Mouse (Mus musculus) liver, embryonic 16.5 days (tissue): ENCODE data around the gene Dscam. TPM values are rescaled to one million over a fixed set of nuclear protein-coding genes. Genes with fewer than 3 reads are reported as not detected.
"Not testable (repeated sequence)": the region's sequence is repeated elsewhere in the genome, so short reads cannot be mapped to it uniquely, and the experiment has no call there.

ENCODE experiments used
- ATAC-seq: fragments of 200-750 bp; cut with Nextera tagmentation; 2 replicates; pipeline ENCODE4 v1.8.0; 2017; ENCODE audit warnings: low read depth, mild to moderate bottlenecking, moderate number of reproducible peaks, moderate library complexity
- H3K27ac ChIP-seq: fragments of 300-500 bp; sonication (generic); 2 replicates; pipeline ENCODE4 v1.5.1; 2014; ENCODE audit warnings: mild to moderate bottlenecking, low read length
- H3K27me3 ChIP-seq: fragments of 300-500 bp; sonication (generic); 2 replicates; pipeline ENCODE4 v1.6.1; 2014; ENCODE audit warnings: low read depth, low read length, mixed read lengths; ENCODE audit not compliant: control insufficient read depth, insufficient read depth
- H3K36me3 ChIP-seq: fragments of 300-500 bp; sonication (generic); 2 replicates; pipeline ENCODE4 v1.6.1; 2014; ENCODE audit warnings: mild to moderate bottlenecking; ENCODE audit not compliant: control insufficient read depth, insufficient read depth
- H3K4me1 ChIP-seq: fragments of 300-500 bp; sonication (generic); 2 replicates; pipeline ENCODE4 v1.6.1; 2014; ENCODE audit warnings: low read depth, low read length, mixed read lengths; ENCODE audit not compliant: control insufficient read depth
- H3K4me2 ChIP-seq: fragments of 300-500 bp; sonication (generic); 2 replicates; pipeline ENCODE4 v1.6.1; 2014; ENCODE audit warnings: low read depth, low read length, mixed read lengths
- H3K4me3 ChIP-seq: fragments of 300-500 bp; sonication (generic); 2 replicates; pipeline ENCODE4 v1.5.1; 2014; ENCODE audit warnings: low read depth, mild to moderate bottlenecking, low read length
- H3K9ac ChIP-seq: fragments of 300-500 bp; sonication (generic); 2 replicates; pipeline ENCODE4 v1.6.1; 2014; ENCODE audit warnings: low read depth, low read length
- H3K9me3 ChIP-seq: fragments of 300-500 bp; sonication (generic); replicated peaks from 2 replicates; pipeline ENCODE4 v1.6.1; 2016; ENCODE audit warnings: low read length; ENCODE audit not compliant: control insufficient read depth
- WGBS: fragments of 180-500 bp; shearing (Covaris S2); extraction: QIAGEN DNeasy Blood & Tissue Kit; methylation state at CpG from one replicate; pipeline ENCODE4 v1.1.7; 2014; ENCODE audit not compliant: insufficient replicate concordance; 5-methylcytosine and 5-hydroxymethylcytosine counted together
- polyA plus RNA-seq: library from polyadenylated mRNA; unstranded; fragments of >200 nt; fragmentation: Nextera tagmentation; extraction: Ambion mirVana; gene quantifications from 2 replicates; pipeline ENCODE4 v1.2.1, GENCODE M21; 2015

Gene Dscam
- polyA plus RNA-seq, 1 experiment from 2014 or later: not detected

DNA sequence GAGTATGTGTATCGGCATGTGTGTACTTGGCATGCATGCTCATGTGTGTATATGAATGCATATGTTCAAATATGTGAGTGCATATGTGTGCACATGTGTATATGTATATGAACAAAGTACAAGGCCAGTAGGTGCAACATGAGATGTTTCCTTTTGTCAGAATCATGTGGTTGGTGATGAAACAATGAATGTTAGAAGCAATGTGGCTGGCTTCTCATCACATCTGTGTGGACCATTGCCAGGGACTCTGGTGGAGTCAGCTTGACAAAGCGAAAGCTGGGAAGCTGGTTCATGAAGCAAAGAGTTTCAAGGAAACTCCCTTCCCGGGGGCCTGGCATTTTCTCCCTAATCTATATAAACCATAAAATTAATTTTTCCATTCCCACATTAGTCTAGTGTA is 286.0 kb downstream of the Dscam start:
- H3K4me1 ChIP-seq, H3K4me2 ChIP-seq, H3K9ac ChIP-seq, H3K27ac ChIP-seq, H3K36me3 ChIP-seq, H3K27me3 ChIP-seq, ATAC-seq, H3K4me3 ChIP-seq, H3K9me3 ChIP-seq: not testable (repeated sequence)
- 72% methylated on average over 2 of the region's 3 CpGs for WGBS

- Histone ChIP-seq H3K4me1 (no peaks in the 10 kb centered on the region), H3K4me2 (no peak overlapping the region), H3K27ac (no peak overlapping the region), H3K9me3 (no peaks in the 10 kb centered on the region), H3K4me3 (no peak overlapping the region), H3K27me3 (no peaks in the 10 kb centered on the region), H3K36me3 (no peaks in the 10 kb centered on the region), H3K9ac (no peak overlapping the region)
- WGBS: 52% methylated on average over 4 of the region's 4 CpGs
- no peak for ATAC-seq
Measured at GRCm38 (mm10) chr16:96877271-96877670, 293.3 kb downstream of the Dscam start.

DNA sequence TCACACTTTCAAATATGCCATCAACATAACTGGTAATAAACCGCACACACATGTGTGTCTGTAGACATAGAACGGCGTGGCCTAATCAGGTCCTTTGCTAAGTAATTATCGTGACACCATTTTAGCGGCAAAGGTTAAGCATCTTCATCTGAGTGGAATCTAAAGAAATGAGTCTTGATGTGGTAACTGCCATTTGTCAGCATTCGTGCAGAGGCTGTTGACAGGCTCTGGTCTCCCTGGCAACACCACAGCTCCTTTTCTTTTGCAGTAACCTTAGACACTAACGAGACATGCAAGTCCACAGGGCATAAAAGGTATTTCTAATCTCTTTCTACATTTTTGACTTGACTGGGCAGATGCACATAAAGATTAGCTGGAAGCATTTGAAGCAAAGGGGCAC is 297.8 kb downstream of the Dscam start:
- no peak for ATAC-seq
- Histone ChIP-seq H3K9ac (no peak overlapping the region), H3K9me3 (no peaks in the 10 kb centered on the region), H3K4me1 (no peaks in the 10 kb centered on the region), H3K4me2 (no peak overlapping the region), H3K27me3 (no peaks in the 10 kb centered on the region), H3K27ac (no peak overlapping the region), H3K4me3 (no peak overlapping the region), H3K36me3 (no peaks in the 10 kb centered on the region)
- WGBS: 62% methylated on average over 7 of the region's 7 CpGs

DNA sequence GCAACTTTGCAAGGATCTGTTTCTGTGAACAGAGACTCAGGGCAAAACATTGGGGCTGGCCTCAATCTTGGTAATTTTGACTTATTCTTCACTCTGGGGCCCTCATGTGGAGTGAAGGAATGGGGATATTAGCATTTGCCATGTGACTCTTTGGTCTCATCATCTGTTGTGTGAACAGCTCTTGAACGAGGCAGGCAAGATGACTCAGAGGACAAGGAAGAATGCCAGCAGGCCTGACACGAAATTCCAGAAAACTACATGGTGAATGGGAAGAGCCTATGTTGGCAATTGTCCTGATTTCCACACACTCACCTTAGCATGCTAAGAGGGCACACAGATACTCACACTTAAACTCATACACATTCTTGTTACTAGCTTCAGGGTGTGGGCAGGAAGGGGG is 313.0 kb downstream of the Dscam start:
- Histone ChIP-seq H3K9ac (no peak overlapping the region), H3K27ac (no peak overlapping the region), H3K36me3 (no peaks in the 10 kb centered on the region), H3K4me3 (no peak overlapping the region), H3K9me3 (no peaks in the 10 kb centered on the region), H3K4me2 (no peak overlapping the region), H3K4me1 (no peaks in the 10 kb centered on the region), H3K27me3 (no peaks in the 10 kb centered on the region)
- 36% methylated on average over 2 of the region's 2 CpGs for WGBS
- no peak for ATAC-seq

- no peaks in the 10 kb centered on the region for H3K4me1 ChIP-seq
- H3K36me3 ChIP-seq: no peaks in the 10 kb centered on the region
- no peak for ATAC-seq
- no peak overlapping the region for H3K4me2 ChIP-seq
- 38% methylated on average over 4 of the region's 4 CpGs for WGBS
- no peak overlapping the region for H3K4me3 ChIP-seq
- no peak overlapping the region for H3K9ac ChIP-seq
- no peaks in the 10 kb centered on the region for H3K9me3 ChIP-seq
- H3K27ac ChIP-seq: no peak overlapping the region
- no peaks in the 10 kb centered on the region for H3K27me3 ChIP-seq
Measured at GRCm38 (mm10) chr16:96855060-96855459, 315.5 kb downstream of the Dscam start.

- Histone ChIP-seq H3K27me3 (no peaks in the 10 kb centered on the region), H3K4me2 (no peak overlapping the region), H3K9ac (no peak overlapping the region), H3K4me1 (no peaks in the 10 kb centered on the region), H3K27ac (no peak overlapping the region), H3K36me3 (no peaks in the 10 kb centered on the region), H3K4me3 (no peak overlapping the region), H3K9me3 (no peaks in the 10 kb centered on the region)
- WGBS: 19% methylated on average over 4 of the region's 4 CpGs
- 0 out of 2 replicates have a peak, but pooled peaks have one; percentile 11 for ATAC-seq
Measured at GRCm38 (mm10) chr16:96852383-96852782, 318.2 kb downstream of the Dscam start.

- Histone ChIP-seq H3K36me3 (no peaks in the 10 kb centered on the region), H3K9ac (no peak overlapping the region)
- WGBS: 59% methylated on average over 6 of the region's 6 CpGs
Measured at GRCm38 (mm10) chr16:96848916-96849315, 321.6 kb downstream of the Dscam start.

DNA sequence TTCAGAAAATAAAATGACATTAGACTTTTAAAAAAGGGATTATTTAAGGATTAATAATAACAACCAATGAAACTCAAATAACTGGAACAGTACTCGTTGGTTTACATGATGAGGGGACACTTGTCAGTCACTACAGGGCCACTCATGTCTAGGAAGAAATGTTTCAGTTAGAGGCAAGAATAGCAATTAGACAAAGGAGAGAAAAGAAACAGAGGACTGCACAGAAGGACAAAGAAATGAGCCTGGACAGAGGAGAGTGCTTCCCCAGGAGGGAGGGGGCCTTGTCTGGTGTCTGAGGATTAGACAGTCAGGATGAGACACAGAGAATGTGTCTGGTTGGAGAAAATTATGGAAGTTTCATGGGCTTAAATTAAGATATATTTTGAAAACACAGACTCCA is 324.0 kb downstream of the Dscam start:
- Histone ChIP-seq H3K4me3 (no peak overlapping the region), H3K9ac (no peak overlapping the region), H3K9me3 (no peaks in the 10 kb centered on the region), H3K36me3 (no peaks in the 10 kb centered on the region), H3K27ac (no peak overlapping the region), H3K4me1 (no peaks in the 10 kb centered on the region), H3K27me3 (no peaks in the 10 kb centered on the region), H3K4me2 (no peak overlapping the region)
- ATAC-seq: no peak
- 48% methylated on average over 1 of the region's 1 CpGs for WGBS

More at GRCm38 (mm10) chr16:96848916-96849315, 321.6 kb downstream of the Dscam start:
- Histone ChIP-seq H3K27me3 (no peaks in the 10 kb centered on the region), H3K4me3 (no peak overlapping the region), H3K4me1 (no peaks in the 10 kb centered on the region), H3K4me2 (no peak overlapping the region), H3K9me3 (no peaks in the 10 kb centered on the region), H3K27ac (no peak overlapping the region)
- no peak for ATAC-seq

- Histone ChIP-seq H3K27me3 (no peaks in the 10 kb centered on the region), H3K9ac (no peak overlapping the region), H3K4me3 (no peak overlapping the region), H3K36me3 (no peaks in the 10 kb centered on the region), H3K4me1 (no peaks in the 10 kb centered on the region), H3K27ac (no peak overlapping the region), H3K9me3 (no peaks in the 10 kb centered on the region), H3K4me2 (no peak overlapping the region)
- no peak for ATAC-seq
- 55% methylated on average over 3 of the region's 3 CpGs for WGBS
Measured at GRCm38 (mm10) chr16:96846113-96846512, 324.4 kb downstream of the Dscam start.
